Mouse (Mus musculus) E14TG2a.4 (cell line): ENCODE measurements at regions not wholly inside any gene's neighbourhood (a gene's known extent, or its start where the extent isn't known, plus 50 kb on each side); places are given as distances from the start of the nearest gene placed in this dataset.

Experiments used
- CTCF ChIP-seq: conservative IDR thresholded peaks from 2 replicates; pipeline ENCODE4 v1.5.1; 2014; ENCODE audit warnings: low read length
- NANOG ChIP-seq: IDR thresholded peaks from 2 replicates; pipeline ENCODE4 v1.6.1; 2014; ENCODE audit warnings: borderline replicate concordance, low read length, mixed read lengths
- POU5F1 ChIP-seq: IDR thresholded peaks from 2 replicates; pipeline ENCODE4 v1.6.1; 2014; ENCODE audit warnings: low read length, borderline replicate concordance

DNA sequence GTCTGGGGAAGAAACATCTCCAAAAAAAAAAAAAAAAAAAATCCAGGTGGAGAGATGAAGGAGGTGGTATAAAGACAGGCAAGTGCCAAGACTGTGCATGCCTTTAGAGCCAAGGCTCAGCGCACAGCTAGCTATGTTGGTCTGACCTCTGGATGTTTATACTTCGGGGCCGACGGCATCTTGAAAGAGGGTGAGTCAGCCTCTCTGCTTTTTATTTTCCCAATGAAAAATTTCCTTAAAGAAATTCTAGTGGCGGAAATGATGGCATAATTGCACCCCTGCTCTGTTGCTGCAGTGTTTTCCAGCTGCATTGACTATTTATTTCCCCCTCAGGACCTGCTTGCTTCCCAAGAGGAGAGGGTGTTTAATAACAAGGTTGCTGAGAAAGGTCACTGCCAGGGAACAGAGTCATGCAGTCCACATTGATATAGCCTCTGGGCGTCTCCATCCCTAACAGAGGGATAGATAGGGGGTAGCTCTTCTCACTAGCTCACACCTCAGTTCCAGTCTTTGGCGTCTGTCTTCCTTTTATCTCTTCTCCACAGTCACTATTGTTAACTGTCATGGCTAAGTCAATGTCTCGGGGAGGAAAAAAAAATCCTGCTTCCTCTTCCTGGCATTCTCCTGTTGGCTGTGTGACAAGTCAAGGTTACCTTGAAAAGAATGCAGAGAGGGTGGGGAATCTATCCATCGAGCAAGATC is 599.7 kb upstream of the Fam160b2 start:
- TF ChIP-seq NANOG (no peak), CTCF (no peak), POU5F1 (no peak)
